Comparison of ENCODE assay signal across 8 mouse cellular contexts in genomic region chr16:28445800-28446333, GRCm38 (mm10).
A peak's percentile ranks its signal among the peaks of the same experiment; 100 is the strongest.
DNase-seq lines count a peak whose midpoint lies in the region; ATAC-seq and TF ChIP-seq lines count a peak whose summit lies in the region.

No protein-coding gene starts in this region.

- peak overlapping the region; percentile 90 for H3K9ac ChIP-seq in hindbrain, embryonic 13.5 days
- H3K9ac ChIP-seq in lung, postnatal 0 days (replicated peaks; ENCODE audit: low read depth) = 0 out of 2 replicates have a peak overlapping the region, but pooled peaks have one; percentile 5

- H3K4me1 ChIP-seq in hindbrain, embryonic 13.5 days (replicated peaks) = peaks cover 20% of the 10 kb centered on the region
- no peaks in the 10 kb centered on the region for H3K4me1 ChIP-seq in lung, postnatal 0 days (ENCODE audit: insufficient read depth, low read depth, low read length)

- under 1% methylated on average over 42 of the region's 42 CpGs for WGBS in hindbrain, embryonic 13.5 days
- WGBS in lung, postnatal 0 days = under 1% methylated on average over 35 of the region's 42 CpGs

- no peaks in the 10 kb centered on the region for H3K9me3 ChIP-seq in hindbrain, embryonic 13.5 days
- H3K9me3 ChIP-seq in lung, postnatal 0 days (ENCODE audit: low read length) = no peaks in the 10 kb centered on the region

- no peak for TF ChIP-seq CTCF in lung, postnatal 0 days (IDR thresholded peaks at IDR 0.05)

- peaks cover 34% of the 10 kb centered on the region for H3K27me3 ChIP-seq in hindbrain, embryonic 13.5 days
- peaks cover 6% of the 10 kb centered on the region; the same call in 1 of the 2 replicates for H3K27me3 ChIP-seq in lung, postnatal 0 days (replicated peaks; ENCODE audit: insufficient read depth, low read length)

- peak overlapping the region; percentile 90 for H3K27ac ChIP-seq in hindbrain, embryonic 13.5 days
- H3K27ac ChIP-seq in lung, postnatal 0 days (ENCODE audit: low read length) = no peak overlapping the region

- peak overlapping the region; percentile 86 for H3K4me3 ChIP-seq in hindbrain, embryonic 13.5 days
- peak overlapping the region; percentile 58 for H3K4me3 ChIP-seq in lung, postnatal 0 days (ENCODE audit: low read depth, low read length)

- peak; percentile 69 for ATAC-seq in hindbrain, embryonic 13.5 days (ENCODE audit: low FRiP score)
- ATAC-seq in lung, postnatal 0 days = peak; percentile 42

- DNase-seq in adrenal gland, postnatal 14 days = peak; percentile 7
- DNase-seq in adrenal gland, adult 18-20 months (ENCODE audit: low spot score in 2 of 2) = no peak
- peak; percentile 47 for DNase-seq in right cerebral cortex, adult 18-20 months
- DNase-seq in right cerebral cortex, postnatal 36 days (ENCODE audit: low spot score in 2 of 2) = no peak
- peak; percentile 31 for DNase-seq in lung, postnatal 0 days (ENCODE audit: low spot score)
- DNase-seq in testis, postnatal 10 days (ENCODE audit: low spot score) = peak; percentile 44
- no peak for DNase-seq in adipocyte (ENCODE audit: low spot score)

- no peak for TF ChIP-seq EP300 in lung, postnatal 0 days (IDR thresholded peaks at IDR 0.05)

- no peaks in the 10 kb centered on the region for H3K36me3 ChIP-seq in hindbrain, embryonic 13.5 days
- H3K36me3 ChIP-seq in lung, postnatal 0 days (ENCODE audit: insufficient read depth, low read length) = no peaks in the 10 kb centered on the region

- H3K4me2 ChIP-seq in hindbrain, embryonic 13.5 days = peak overlapping the region; percentile 88
- H3K4me2 ChIP-seq in lung, postnatal 0 days (replicated peaks; ENCODE audit: low read depth, low read length) = peak overlapping the region; percentile 99

Comparison
In these comparisons a context has a peak if more than half of its experiments do, and no peak if none do; other contexts are left out.
1. DNase-seq: peak in adrenal gland, postnatal 14 days (single experiment), right cerebral cortex, adult 18-20 months (single experiment), lung, postnatal 0 days (single experiment) and testis, postnatal 10 days (single experiment); none in adrenal gland, adult 18-20 months (0 of 2), right cerebral cortex, postnatal 36 days (0 of 2) and adipocyte (single experiment).